Mouse (Mus musculus) brain, embryonic 18.5 days (tissue): Measurements from ENCODE around the gene Atp6v0e.

Source experiments
- DNase-seq: peaks from one replicate; pipeline ENCODE4 v3.0.0-alpha.2; 2012; ENCODE audit warnings: low read depth, low spot score

The Atp6v0e gene

DNA sequence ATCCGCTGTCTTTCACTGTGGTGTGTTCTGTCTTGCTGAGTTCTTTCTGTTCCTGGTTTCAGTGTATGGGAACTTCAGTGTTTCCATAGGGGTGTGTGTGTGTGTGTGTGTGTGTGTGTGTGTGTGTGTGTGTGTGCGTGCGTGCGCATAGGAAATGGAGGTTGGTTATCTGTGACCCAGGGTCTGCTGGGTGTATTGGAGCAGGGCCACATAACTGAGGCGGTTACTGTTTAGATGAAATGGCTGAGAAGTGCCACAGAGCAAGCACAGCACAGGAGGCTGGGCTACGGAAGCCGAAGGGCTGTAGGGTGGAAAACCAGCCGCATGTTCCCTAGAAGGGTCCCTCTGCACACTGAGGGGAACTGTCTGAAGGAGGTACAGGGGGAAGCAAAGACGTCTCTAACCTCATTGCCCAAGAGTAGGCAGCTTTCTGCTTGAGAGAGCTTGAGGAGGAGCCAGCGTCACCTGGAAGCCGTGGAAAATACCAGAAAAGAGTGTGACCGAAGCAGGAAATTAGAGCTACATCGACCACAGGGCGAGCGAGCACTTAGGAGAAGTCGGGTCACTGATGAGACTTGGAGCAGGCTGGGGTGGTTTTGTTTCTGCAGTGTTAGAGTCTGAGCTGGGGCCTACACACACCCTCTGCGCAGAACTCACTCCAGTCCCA is 23.4 kb downstream of the Atp6v0e start:
- DNase-seq = no peak

DNA sequence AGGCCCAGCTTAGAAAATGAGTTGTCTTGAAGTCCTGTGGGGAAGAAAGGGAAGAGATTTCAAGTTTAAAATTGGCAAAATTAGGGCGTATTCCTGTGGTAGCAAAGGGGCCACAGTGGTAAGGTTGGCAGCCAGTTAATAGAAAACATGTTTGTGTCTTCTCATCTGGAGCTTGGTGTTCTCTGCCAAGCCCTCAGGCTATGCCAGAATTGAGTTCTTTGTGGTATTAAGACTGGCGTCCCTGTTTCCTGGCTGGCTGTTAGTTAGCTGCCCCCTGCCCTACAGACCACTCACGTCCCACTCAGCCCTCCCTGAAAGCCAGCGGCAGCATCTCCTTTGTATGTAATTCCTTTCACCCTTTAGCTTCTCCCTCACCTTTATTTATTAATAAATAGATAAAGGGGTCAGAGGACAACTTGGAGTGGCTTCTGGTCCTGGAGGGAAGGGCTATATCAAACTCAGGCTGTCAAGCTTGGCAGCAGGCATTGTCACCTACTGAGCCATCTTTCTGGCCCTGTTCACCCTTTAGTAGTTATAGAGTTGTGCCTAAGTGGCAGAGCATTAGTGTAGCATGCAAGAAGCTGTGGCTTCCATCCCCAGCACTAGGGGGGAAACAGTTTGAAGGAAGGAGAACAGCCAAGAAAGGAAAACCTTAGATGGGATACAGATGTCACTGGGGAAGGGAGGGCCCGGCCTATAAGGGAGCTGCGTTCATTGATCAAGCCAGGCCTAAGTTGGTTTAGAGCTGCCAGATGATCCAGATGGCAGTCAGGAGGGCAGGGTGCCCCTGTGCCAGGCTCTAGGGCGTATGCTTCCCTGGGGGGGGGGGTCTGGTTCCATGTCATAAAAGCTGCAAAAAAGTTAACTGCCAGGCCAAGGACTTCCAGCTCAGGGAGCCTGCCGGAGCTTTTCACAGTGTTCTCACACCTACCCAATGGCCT is 26.0 kb downstream of the Atp6v0e start:
- peak; percentile 45 for DNase-seq

DNA sequence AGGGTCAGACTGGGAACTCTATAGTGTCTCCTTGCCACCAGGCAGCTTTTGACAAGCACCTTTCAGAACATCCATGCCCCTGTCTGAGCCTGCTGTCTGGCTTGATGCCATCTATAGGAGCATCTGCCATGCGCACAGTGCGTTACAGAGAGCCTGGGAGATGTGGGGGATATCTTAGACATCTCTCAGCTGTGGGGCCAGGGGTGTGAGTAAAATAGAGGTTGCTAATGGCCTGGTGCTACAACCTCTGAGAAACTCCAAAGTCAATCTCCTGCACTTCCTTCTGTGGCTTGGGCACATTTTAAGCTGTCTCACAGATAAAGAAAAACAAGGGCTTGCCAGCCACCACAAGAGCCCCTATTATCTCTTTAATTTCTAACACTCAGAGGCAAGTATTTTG is 26.8 kb downstream of the Atp6v0e start:
- DNase-seq = no peak

DNA sequence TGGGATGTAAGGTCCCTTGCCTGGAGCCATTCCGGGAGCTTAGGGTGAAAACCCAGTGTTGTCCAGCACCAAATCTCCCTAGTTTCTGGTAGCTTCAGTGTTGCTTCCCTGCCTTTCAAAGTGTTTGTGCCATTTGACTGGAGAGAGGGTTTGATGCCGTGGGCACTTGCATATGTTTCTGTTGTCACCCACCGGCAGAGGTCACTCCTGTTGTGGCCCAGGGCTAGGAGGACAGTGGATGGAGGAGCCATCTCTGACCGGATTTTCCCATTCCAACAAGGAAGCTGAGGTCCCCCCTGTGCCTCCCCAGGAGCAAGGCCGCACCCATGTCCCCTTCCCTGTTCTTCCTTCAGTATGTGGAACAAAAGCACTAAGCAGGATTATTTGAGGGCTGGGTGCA is 27.2 kb downstream of the Atp6v0e start:
- DNase-seq = no peak

DNA sequence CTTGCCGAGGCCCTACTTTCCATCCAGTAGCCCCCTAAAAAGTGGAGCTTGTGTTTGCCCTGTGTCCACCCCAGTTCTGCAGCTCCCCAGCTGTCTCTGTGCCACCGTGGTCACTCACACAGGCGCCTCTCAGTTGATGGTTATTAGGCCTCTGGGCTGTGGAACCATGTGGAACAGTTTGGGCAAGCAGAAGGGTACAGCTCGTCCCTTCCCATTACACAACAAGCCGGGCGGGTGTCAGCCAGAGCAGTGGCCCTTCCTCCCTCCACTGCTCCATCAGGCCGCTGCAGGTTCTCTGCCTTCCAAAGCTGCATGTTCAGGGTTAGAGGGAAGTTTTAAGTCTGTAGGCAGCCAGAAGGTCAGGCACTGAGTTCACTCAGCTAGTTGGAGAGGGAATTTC is 28.1 kb downstream of the Atp6v0e start:
- no peak for DNase-seq

DNA sequence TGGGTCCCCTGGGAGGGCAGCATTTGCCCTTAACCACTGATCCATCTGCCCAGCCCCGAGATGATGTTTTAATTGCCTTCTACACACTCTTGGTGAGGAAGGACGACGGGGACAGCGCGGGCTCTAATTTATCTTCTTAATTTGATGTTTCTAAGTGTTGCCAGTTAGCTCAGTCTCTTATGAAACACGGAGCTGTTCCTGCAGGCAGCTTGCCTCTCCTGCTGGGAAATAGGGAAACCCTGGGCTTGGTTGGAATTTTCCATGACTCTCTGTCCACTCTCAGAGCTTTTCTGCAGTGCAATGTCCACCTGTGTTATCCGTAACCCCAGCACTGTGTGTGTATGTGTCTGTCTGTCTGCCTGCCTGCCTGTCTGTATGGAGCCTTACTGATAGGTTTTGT is 30.4 kb downstream of the Atp6v0e start:
- no peak for DNase-seq

DNA sequence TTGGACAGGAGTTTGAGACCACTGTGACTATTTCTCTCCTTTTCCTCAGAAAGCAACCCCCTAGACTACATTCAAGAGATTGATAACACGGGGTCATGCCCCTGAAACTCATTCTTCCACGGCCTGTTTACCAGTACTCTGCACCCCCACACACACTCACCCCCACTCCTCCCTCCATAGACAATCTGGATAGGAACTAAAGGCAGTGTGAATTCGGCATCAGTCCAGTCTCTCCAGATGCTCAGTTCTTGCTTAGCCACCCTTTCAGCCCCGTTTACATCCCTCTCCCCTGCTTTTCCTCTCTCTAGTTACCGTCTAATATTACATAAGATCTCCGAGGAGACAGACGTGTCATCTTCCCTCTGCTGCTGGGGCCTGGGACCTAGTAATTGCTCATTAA is 31.1 kb downstream of the Atp6v0e start:
- DNase-seq = no peak

DNA sequence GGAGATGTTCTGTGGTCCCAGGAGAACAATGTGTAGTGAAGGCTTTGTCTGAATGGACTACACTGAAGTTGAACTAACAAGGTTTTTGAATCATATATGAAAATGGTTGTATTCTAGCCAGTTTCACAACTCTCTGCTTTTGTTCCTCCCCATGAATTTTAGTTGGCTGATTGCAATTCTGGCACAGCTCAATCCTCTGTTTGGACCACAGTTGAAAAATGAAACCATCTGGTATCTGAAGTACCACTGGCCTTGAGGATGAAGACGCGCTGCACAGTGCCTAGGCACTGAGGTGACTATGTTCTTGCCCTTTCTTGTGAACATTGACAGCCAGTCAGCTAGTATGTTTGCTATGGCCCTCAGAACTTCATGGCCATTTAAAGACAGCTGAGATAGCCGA is 32.2 kb downstream of the Atp6v0e start:
- no peak for DNase-seq

DNA sequence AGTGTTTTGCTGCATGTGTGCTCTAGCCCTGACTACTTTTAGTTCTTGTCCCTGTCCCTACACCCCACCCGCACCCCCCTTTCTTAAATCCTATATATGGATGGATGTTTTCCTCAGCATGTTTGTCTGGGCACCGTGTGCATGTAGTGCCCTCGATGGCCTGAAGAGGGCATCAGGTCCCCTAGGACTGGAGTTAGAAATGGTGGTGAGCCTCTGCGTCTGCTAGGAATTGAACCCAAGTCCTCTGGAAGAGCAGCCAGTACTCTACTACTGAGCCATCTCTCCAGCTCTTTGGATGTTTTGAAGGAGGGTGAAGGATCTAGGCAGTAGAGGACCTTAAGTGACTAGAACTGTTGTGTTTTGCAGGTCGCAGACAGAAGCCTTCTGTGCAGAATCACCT is 35.8 kb downstream of the Atp6v0e start:
- no peak for DNase-seq

DNA sequence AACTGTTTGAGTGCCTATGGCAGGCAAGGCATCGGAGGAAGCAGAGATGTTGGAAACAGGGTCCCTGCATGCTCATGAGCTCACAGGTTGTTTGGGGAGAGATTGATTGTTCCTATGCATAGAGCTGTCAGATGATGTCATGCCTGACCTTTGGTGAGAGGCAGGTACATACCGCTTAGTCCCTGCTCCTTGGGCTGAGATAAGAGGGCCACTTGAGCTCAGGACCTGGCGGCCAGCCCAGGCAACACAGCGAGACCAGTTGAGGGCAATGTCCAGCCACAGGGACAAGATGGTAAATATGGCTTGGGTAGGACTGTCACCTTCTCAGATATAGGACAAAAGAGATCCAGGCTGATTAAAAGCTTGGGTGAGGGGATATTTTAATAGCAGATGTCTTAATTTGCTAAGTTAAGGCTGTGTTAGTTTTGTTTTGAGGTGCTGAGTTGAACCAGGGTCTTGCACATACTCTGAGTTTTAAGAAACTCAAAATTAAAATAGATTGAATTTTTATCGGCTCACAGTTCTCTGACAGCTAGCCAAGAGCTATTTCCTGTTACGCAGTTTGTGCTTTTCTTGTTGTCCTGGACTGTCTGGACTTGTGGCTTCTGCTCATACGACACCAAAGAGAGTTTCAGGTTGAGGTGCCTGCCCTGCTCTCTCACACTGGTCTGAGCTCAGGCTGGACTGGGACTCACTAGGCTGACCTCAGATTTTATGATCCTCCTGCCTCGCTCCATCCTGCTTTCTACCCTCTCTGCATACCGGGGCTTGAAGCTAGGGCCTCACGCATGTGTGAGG is 37.0 kb downstream of the Atp6v0e start:
- no peak for DNase-seq

DNA sequence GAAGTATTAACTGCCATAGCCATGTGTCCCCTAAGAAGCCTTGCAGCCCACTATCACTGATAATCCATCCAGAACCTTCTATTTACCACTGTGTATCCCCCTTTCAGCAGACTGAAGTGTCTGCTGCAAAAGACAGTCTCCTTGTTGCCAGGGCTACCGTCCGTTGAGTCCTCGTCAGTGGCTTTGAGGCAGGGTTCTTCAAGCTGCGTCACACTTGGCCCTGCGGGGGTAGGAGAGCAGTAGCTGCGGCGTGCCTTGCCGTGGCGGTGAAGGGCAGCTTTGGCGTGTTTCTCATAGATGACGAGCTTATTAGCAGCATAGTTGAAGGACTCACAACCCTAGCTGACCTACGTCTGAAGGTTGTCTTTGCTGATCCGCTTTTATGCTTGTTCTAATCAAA is 38.5 kb downstream of the Atp6v0e start:
- DNase-seq = no peak

DNA sequence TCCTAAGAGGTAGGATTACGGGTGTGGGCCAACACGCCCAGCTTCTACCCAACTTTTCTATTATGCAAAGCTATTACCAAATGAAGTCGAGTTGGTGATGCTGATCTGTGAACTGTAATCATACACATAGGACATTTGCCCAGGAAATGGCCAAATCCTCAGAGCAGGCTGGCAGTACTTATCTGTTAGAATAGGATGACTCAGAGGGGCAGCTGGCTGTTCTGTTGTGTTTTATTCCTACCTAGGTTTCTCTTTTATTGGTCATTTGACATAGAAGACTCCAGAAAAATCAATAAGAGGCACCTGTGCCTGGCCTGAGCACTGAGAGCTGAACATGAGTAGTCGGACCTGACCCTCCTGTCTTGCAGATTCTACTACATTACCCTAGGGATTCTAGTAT is 39.6 kb downstream of the Atp6v0e start:
- DNase-seq = no peak

DNA sequence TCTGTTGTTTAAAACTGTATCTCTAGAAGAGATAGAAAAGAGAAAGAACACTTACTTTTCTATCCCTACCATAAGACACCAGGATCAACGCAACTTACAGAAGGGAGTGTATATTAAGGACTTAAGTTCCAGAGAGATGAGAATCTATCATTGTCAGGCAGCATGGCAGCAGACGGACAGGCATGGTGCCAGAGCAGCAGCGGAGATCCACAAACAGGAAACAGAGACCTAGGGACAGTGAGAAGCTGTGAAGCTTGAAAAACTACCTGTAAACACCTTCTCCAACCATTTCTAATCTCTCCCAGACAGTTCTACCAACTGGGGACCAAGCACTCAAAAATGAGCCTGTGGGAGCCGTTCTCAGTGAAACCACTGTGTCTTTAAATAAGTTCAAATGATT is 40.6 kb downstream of the Atp6v0e start:
- DNase-seq = no peak

DNA sequence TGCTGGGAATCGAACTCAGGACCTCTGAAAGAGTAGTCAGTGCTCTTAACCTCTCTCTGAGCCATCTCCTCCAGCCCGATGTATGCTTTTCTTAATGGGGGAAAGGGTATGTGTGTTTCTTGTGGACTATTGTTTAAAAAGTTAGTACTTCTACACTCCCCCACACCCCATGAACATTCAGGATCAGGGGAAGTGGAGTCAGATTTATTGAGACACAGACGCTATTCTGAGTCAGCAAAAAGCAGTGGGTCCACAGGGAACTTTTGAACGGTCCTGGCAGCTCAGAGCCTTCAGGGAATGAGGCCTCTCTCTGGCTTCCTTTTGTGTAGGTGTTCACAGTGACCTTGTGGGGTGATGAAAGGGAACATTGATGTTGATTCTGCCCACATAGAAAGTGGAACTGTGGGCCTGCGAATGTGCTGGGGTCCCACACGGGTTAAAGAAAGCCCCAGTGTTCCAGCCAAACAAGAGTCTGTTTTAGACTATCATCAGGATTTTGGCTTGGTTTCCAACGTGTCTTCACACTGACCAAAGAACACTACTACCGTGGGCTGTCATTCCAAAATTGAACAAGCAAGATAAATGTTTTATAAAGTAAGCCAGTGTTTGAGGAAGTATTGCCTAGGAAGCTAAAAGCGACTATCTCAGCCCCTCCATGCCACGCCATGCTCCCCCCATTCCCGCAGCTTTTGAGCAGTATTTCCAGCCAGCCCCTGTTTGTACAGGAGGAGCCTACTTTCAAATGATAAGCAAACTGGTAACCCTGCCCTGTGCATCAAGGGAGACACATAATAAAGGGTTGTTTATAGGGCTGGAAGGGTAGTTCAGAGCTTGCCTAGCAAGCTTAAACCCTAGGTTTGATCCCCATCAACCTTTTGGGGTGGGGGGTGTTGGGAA is 42.7 kb downstream of the Atp6v0e start:
- no peak for DNase-seq

DNA sequence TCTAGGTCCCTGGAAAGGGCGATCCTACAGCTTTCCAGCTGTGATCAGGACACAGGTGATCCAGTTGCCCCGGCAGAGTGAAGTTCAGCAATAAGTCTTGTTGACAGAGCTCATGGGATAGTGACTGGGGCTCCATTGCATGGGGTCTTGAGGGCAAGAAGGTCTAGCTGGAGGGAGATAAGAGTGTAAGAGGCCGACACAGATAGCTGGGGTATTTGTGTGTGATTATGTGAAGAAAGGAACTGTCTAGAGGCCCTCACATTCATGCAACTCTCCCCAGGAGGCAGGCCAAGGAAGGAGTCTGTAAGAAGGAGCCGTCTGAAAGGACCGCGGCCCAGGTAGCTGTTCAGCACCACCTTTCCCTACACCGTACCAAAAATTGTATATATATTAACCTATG is 44.0 kb downstream of the Atp6v0e start:
- no peak for DNase-seq

DNA sequence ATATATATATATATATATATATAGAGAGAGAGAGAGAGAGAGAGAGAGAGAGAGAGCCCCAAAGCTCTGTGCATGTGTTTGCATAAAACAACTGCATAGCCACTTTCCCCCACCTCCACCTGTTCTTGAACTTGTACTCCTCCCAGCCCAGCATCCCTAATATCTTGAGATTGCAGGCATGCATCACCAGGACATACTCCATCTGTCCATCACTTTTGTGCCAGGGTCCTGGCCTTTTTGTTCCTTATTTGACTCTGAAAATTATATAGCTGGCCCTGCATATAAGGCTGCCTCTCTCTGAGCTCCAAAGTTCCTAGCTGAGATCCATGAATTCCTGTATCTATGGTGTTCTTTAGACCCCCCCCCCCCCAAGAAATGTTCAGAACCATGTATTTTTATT is 45.5 kb downstream of the Atp6v0e start:
- DNase-seq = no peak

DNA sequence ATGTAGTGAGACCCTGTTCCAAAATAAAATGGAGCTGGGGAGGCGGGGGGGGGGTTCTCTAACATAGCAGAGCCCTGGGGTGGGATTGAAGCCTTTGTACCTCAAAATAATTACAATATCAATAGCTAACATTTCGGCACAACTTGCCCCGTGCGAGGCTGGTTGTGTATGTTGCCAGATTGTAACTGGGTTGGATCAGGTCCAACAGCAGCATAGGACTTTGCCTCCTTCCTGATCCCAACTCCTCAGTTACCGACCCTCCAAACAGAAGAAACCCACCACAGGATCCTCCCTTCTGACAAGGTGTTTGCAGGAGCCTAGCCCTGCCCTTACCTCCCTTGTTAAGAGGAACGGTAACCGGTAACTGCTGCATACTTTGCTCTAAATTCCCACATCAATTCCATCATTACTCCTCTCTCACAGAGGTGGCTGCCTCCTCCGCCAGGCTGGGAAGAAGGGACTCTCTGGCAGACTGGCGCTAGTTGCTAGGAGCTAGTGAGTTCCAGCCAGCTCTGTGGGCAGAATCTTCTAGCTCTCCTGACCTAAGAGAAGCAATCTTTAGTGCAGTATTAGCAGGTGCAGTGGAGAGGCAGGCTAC is 46.1 kb downstream of the Atp6v0e start:
- DNase-seq = no peak

DNA sequence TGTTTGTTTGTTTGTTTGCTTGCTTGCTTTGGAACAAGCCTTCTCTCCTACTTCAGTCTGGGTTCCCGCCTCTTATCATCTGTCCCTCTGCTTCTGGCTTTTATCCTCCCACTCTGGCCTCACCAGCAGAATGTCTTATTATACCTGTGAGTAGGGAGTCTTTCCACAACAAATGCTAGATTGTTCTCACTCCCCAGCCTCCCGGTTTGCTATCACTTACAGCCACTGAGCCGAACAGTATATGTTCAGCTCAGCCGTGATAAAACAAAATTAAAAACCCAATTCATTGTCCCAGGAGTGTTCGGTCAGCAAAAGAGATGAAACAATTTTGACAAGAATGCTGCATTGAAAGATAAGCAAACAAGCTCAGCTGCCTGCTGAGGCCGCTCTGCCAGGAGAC is 47.0 kb downstream of the Atp6v0e start:
- DNase-seq = no peak

DNA sequence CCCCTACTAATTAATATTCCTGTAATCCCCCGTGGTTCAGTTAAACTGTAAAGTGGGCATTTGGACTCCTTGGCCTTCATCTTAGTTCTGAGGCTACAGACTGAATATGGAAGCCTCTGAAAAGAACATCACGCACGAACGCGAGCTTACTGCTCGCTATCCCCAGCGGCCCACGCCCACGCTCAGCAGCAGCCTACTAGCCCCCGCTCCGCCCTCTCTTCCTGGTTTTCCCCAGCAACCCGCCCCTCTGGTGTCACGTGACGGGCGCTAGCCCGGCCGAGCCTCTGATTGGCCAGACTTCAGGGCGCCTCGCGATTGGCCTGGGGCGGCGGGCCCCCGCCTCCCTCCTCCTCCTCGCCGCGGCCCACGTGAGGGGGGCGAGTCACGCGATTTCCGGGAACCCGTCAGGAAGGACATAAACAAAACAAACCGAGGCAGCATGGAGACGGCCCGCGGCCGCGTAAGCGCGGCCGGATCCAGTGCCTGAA is 52.3 kb downstream of the Atp6v0e start, which contains the start of gene Crebrf:
TSS of gene Crebrf (plus strand) at position 380 of the 488 bp plus-strand sequence.
- DNase-seq = peak; percentile 92

DNA sequence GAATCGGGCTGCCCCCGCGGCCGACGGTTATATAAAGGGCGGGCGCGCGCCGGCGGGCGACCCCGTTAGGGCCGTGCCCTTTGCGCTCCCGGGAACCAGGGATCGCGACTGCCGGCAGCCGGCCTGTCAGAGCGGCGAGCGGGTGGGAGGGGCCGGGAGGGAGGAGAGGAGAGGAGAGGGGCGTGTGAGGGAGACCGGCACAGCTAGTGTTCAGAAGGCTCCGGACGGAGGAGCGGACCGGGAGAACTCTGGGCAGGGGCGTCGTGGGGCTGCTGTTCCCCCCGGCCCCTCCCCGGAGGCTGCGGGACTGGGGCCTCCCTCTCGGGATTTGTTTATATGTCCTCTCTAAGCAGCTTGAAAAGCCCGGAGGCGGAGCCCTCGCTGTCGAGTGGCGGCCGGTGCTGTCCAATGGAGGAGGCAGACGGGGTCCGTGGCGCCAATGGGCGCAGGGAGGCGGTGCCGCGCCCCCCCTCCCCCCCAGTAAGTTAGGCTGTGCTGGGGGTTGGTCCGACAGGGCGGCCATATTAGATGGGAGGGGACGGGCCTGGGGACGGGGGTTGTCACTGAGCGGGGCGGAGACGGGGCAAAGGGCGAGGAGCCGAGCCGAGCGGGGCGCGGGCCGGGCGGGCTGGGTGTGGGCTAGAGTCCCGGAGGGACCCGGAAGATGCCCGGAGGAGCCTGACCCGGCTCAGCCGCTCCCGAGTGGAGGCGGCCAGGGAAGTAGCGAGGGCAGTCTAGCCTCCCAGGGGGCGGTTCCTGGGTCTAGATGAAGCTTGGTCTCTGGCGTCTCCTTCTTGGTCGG is 53.1 kb downstream of the Atp6v0e start:
- peak; percentile 94 for DNase-seq
